Mouse (Mus musculus) thymus, adult 2 months (tissue): Measurements from ENCODE around the gene Bckdk. TPM values are rescaled to one million over a fixed set of nuclear protein-coding genes. Genes with fewer than 3 reads are reported as not detected.

ENCODE experiments used
- DNase-seq: peaks from one replicate; pipeline ENCODE4 v3.0.0; 2021
- H3K27ac ChIP-seq: fragments of 200-500 bp; 2 replicates; pipeline ENCODE4 v1.5.1; 2012; ENCODE audit warnings: low read length, control low read depth; ENCODE audit not compliant: control insufficient read depth, insufficient read depth
- H3K27me3 ChIP-seq: fragments of 200-500 bp; 2 replicates; pipeline ENCODE4 v1.6.1; 2012; ENCODE audit warnings: mild to moderate bottlenecking, low read length, moderate library complexity, mixed read lengths; ENCODE audit not compliant: control insufficient read depth, insufficient read depth
- H3K36me3 ChIP-seq: fragments of 200-500 bp; 2 replicates; pipeline ENCODE4 v1.6.1; 2012; ENCODE audit warnings: mild to moderate bottlenecking, low read length, moderate library complexity; ENCODE audit not compliant: control insufficient read depth, insufficient read depth
- H3K4me1 ChIP-seq: fragments of 200-500 bp; replicated peaks from 2 replicates; pipeline ENCODE4 v1.6.1; 2012; ENCODE audit warnings: low read length; ENCODE audit not compliant: control insufficient read depth, insufficient read depth
- H3K4me3 ChIP-seq: fragments of 200-500 bp; 2 replicates; pipeline ENCODE4 v1.5.1; 2012; ENCODE audit warnings: mild to moderate bottlenecking, low read length, control low read depth, moderate library complexity; ENCODE audit not compliant: control insufficient read depth, insufficient read depth
- CTCF ChIP-seq: fragments of 200-500 bp; IDR thresholded peaks from 2 replicates; pipeline ENCODE4 v1.5.1; 2012; ENCODE audit warnings: mild to moderate bottlenecking, control low read depth, low read length, moderate library complexity, borderline replicate concordance; ENCODE audit not compliant: control insufficient read depth, poor library complexity, insufficient read depth; ENCODE audit errors: extremely low read depth
- POLR2A ChIP-seq: fragments of 200-500 bp; IDR thresholded peaks from 2 replicates; pipeline ENCODE4 v1.6.1; 2012; ENCODE audit warnings: mild to moderate bottlenecking, low read length, control low read depth, moderate library complexity; ENCODE audit not compliant: control insufficient read depth, poor library complexity, insufficient read depth; ENCODE audit errors: extremely low read depth
- WGBS: fragments of 180-500 bp; shearing (Covaris S2); methylation state at CpG from one replicate; pipeline ENCODE4 v1.1.7; 2018; 5-methylcytosine and 5-hydroxymethylcytosine counted together
- polyA plus RNA-seq: library from polyadenylated mRNA; depleted of rRNA; stranded (reverse); fragments of >200 nt; gene quantifications from 2 replicates; pipeline ENCODE4 v1.2.3, GENCODE M21; 2012

Gene Bckdk
- polyA plus RNA-seq, 1 experiment: 94.9 TPM

DNA sequence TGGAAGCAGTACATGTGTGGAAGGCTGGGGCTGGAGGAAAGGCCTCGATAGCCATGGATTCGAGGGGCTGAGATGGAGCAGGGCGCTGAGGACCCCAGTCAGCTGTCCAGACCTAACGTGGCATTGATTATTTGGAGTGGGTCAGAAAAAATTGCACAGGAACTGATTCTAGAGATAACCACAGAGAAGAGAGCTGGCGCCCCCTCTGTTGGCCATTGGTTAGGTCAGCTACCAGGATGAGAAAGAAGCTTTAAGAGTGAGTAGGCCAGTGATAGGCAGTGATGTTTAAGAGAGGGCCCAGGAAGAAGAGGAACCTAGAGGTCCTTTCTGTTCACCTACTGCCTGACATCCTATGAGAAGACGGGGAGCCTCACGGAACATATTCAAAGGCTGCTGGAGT is 15.4 kb downstream of the Bckdk start:
- peak; percentile 24 for DNase-seq

DNA sequence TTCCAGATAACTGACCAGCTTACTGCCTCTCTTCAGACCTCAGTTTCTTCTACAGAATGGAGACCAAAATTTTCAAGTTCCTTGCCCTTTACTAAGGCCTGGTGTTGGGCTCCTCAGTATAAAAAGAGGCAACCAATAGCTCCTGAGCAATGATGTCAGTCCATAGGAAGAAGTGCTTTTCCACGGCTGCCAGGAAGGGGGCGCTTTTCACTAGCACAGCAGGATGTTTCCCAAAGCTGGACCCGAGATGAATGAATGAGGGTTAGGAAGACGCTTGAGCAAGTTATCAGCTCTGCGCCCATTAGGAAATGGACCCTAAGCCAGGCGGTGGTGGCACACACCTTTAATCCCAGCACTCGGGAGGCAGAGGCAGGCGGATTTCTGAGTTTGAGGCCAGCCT is 17.6 kb downstream of the Bckdk start:
- peaks cover 18% of the 10 kb centered on the region for H3K36me3 ChIP-seq

More for the DNA sequence above, 15.4 kb downstream of the Bckdk start:
- 0 out of 2 replicates have a peak, but pooled peaks cover 3% of the 10 kb centered on the region for H3K4me1 ChIP-seq
- H3K4me3 ChIP-seq: no peak overlapping the region
- no peak overlapping the region for H3K27ac ChIP-seq
- H3K27me3 ChIP-seq: no peaks in the 10 kb centered on the region
- WGBS: 92% methylated on average over 7 of the region's 7 CpGs
- TF ChIP-seq CTCF: no peak
- TF ChIP-seq POLR2A: no peak
- peaks cover 12% of the 10 kb centered on the region for H3K36me3 ChIP-seq

DNA sequence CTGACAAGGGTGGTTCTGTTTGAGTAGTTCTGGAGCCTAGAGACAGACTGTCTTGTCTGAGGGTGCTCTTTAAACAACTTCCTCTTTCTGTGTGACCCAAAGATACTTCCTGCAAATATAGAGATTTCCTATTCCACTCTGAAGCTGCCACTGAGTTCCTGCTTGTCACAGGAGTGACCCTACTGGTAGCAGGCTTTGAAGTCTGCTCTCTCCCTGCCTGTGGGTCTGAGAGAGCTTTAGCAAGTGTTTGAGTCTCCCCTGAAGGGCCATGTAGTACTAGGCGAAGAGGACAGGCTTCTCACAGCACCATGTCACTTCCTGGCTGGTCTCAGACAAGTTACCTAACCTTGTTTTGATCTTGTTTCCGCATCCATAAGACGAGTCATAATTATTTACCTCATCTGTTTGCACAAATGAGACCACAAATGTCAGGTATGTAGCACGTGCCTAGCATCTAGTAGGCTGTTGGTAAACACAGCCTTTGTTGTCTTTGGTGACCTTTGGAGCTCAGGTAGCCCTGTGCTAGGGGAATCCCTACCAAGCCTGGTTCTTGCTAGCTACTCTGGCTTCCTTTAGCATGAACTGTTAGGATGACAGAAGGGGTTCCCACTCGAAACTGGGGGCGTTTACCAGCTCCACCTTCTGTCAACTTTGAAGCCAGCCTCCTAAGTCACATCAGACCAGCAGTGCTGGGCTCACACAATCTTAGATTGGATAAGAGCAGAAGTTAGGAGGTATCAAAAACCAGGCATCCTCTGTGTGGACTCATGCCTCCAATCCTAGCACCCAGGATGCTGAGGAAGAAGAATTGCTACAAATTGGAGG is 18.8 kb downstream of the Bckdk start:
- no peak for DNase-seq
- no peaks in the 10 kb centered on the region for H3K27me3 ChIP-seq
- H3K27ac ChIP-seq: peak overlapping the region; percentile 41

More for the DNA sequence above, 17.6 kb downstream of the Bckdk start:
- Histone ChIP-seq H3K4me1 (0 out of 2 replicates have a peak, but pooled peaks cover 3% of the 10 kb centered on the region), H3K27ac (no peak overlapping the region), H3K27me3 (no peaks in the 10 kb centered on the region), H3K4me3 (no peak overlapping the region)
- no peak for DNase-seq
- TF ChIP-seq CTCF (no peak), POLR2A (no peak)
- 76% methylated on average over 8 of the region's 8 CpGs for WGBS

DNA sequence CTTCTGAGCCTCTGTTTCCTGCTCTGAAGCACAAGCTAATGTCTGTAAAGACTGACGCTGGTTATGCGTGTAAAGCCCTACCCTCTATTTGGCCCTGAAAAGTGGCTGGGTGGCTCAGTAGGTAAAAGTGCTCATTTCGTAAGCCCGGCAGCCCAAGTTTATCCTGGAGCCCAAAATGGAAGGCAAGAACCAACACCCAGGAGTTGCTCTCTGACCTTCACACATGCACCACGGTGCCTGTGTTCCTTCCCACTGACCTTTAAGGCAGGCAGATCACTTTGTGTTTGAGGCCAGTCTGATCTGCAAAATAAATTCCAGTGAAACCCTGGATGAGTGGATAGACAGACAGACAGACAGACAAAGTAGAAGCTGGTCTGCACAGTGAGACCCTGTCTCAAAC is 19.8 kb downstream of the Bckdk start:
- Histone ChIP-seq H3K4me1 (0 out of 2 replicates have a peak, but pooled peaks cover 3% of the 10 kb centered on the region), H3K27ac (no peak overlapping the region), H3K27me3 (no peaks in the 10 kb centered on the region), H3K36me3 (peaks cover 18% of the 10 kb centered on the region), H3K4me3 (no peak overlapping the region)
- TF ChIP-seq POLR2A (no peak), CTCF (no peak)
- DNase-seq: no peak
- 98% methylated on average over 5 of the region's 5 CpGs for WGBS

More for the DNA sequence above, 18.8 kb downstream of the Bckdk start:
- WGBS: 54% methylated on average over 6 of the region's 6 CpGs
- Histone ChIP-seq H3K4me1 (0 out of 2 replicates have a peak, but pooled peaks cover 3% of the 10 kb centered on the region), H3K4me3 (no peak overlapping the region), H3K36me3 (peaks cover 18% of the 10 kb centered on the region)
- TF ChIP-seq CTCF (no peak), POLR2A (no peak)

DNA sequence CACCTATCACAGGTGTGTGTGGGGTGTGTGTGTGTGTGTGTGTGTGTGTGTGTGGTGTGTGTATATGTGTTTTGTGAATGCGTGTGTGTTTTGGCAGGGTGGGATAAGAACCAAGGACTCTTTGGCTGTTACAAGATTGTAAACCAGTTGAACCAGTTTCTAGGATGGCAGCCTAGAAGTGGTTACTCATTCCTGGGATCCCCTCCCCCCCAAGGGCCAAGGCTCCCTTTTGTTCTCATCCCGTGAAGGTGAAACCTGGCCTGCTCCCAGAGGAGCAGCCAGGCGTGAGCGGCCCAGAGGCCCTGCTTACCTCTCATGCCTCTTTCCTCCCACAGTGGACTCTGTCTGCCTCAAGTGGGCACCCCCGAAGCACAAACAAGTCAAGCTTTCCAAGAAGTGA is 21.4 kb downstream of the Bckdk start:
- Histone ChIP-seq H3K27me3 (no peaks in the 10 kb centered on the region), H3K4me3 (no peak overlapping the region), H3K36me3 (peaks cover 18% of the 10 kb centered on the region), H3K27ac (no peak overlapping the region), H3K4me1 (0 out of 2 replicates have a peak, but pooled peaks cover 3% of the 10 kb centered on the region)
- TF ChIP-seq CTCF: no peak
- TF ChIP-seq POLR2A: no peak
- WGBS: 98% methylated on average over 5 of the region's 5 CpGs
- DNase-seq: no peak

DNA sequence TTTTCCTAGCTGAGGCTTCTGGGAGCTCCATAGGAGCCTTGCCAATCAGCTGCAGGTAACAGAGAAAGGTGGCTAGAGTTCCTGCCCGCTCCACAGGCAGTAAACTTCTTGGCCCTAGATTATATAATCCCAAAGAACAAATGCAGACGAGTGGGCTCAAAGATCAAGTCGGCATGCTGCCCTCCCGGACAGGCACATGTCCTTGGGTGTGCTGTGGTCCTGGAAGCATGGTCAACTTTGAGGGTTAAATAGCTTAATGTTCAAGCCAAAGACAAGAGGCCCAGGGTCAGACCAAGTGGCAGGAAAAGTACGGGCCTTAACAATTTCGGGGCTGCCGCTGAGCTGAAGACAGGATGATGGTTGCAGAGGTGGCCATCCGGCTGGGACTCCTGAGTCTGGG is 22.2 kb downstream of the Bckdk start:
- Histone ChIP-seq H3K4me1 (0 out of 2 replicates have a peak, but pooled peaks cover 3% of the 10 kb centered on the region), H3K36me3 (peaks cover 18% of the 10 kb centered on the region), H3K4me3 (no peak overlapping the region), H3K27me3 (no peaks in the 10 kb centered on the region), H3K27ac (no peak overlapping the region)
- TF ChIP-seq CTCF (no peak), POLR2A (no peak)
- WGBS: 97% methylated on average over 8 of the region's 8 CpGs
- DNase-seq: no peak
